Mouse (Mus musculus): ENCODE data around the gene Chrnd. TPM values are rescaled to one million over a fixed set of nuclear protein-coding genes. Genes with fewer than 3 reads are reported as not detected.

Gene Chrnd
- polyA plus RNA-seq (2012; rRNA removed): 0.41 and 0.55 TPM in 2 replicates

GRCm38 (mm10) chr1:87190429-87190828 is at the start of gene Chrnd:
Gene Chrnd, plus strand, starts transcription at chr1:87190607.

GRCm38 (mm10) chr1:87156199-87156587 is 34.2 kb upstream of the Chrnd start, which contains the start of gene Ecel1:
Gene Ecel1, minus strand, starts transcription at chr1:87156521.

GRCm38 (mm10) chr1:87183013-87183412 is 7.4 kb upstream of the Chrnd start, which contains the start of gene Prss56:
Gene Prss56, plus strand, starts transcription at chr1:87183313.

GRCm38 (mm10) chr1:87204465-87204864 is 14.1 kb downstream of the Chrnd start, which contains the start of gene Chrng:
Gene Chrng, plus strand, starts transcription at chr1:87204657.

GRCm38 (mm10) chr1:87213735-87214704 is 23.6 kb downstream of the Chrnd start, which contains the start of gene Eif4e2:
Gene Eif4e2, plus strand, starts transcription at chr1:87213914.

Other genes with a start within 250 kb of the Chrnd start
- gene Alppl2, start 100.7 kb upstream of the Chrnd start, polyA plus RNA-seq (2012; rRNA removed): 0.24 and 0.45 TPM in 2 replicates
- gene Alpi, start 89.0 kb upstream of the Chrnd start, polyA plus RNA-seq (2012; rRNA removed): 0.62 and 0.75 TPM in 2 replicates
- gene Akp3, start 65.6 kb upstream of the Chrnd start, polyA plus RNA-seq (2012; rRNA removed): 0.52 and 0.70 TPM in 2 replicates
- 2.5 and 3.4 TPM in 2 replicates for gene Ecel1, start 34.1 kb upstream of the Chrnd start, polyA plus RNA-seq (2012; rRNA removed)
- gene Prss56, start 7.3 kb upstream of the Chrnd start, polyA plus RNA-seq (2012; rRNA removed): 0.69 and 1.3 TPM in 2 replicates
- gene Chrng, start 14.1 kb downstream of the Chrnd start, polyA plus RNA-seq (2012; rRNA removed): 0.33 and 0.85 TPM in 2 replicates
- 21.6 and 28.3 TPM in 2 replicates for gene Eif4e2, start 23.3 kb downstream of the Chrnd start, polyA plus RNA-seq (2012; rRNA removed)
- gene Efhd1, start 73.8 kb downstream of the Chrnd start, polyA plus RNA-seq (2012; rRNA removed): 137 and 166 TPM in 2 replicates
- 25.4 and 29.7 TPM in 2 replicates for gene Gigyf2, start 136.4 kb downstream of the Chrnd start, polyA plus RNA-seq (2012; rRNA removed)
- 0.12 and 0.17 TPM in 2 replicates for gene Kcnj13, start 204.1 kb downstream of the Chrnd start, polyA plus RNA-seq (2012; rRNA removed)